8 mouse cellular contexts compared by ENCODE assay signal in genomic region chr13:94975828-94976218, GRCm38 (mm10). TPM values are rescaled to one million over a fixed set of nuclear protein-coding genes. Genes with fewer than 3 reads are reported as not detected.
DNase-seq lines count a peak whose midpoint lies in the region; ATAC-seq and TF ChIP-seq lines count a peak whose summit lies in the region.

No protein-coding gene starts in this region.

- ATAC-seq in embryonic facial prominence, embryonic 14.5 days (ENCODE audit: low read depth): peak; percentile 27
- ATAC-seq in intestine, embryonic 15.5 days: peak; percentile 64
- ATAC-seq in neural tube, embryonic 13.5 days (ENCODE audit: low read depth): no peak

- no peak for TF ChIP-seq CTCF in left cerebral cortex, adult 2 months (IDR thresholded peaks at IDR 0.05)

- H3K9ac ChIP-seq in embryonic facial prominence, embryonic 14.5 days (ENCODE audit: low read depth, low read length): peak overlapping the region; percentile 97
- peak overlapping the region; percentile 98 for H3K9ac ChIP-seq in intestine, embryonic 15.5 days
- peak overlapping the region; percentile 96; the same call in 1 of the 2 replicates for H3K9ac ChIP-seq in neural tube, embryonic 13.5 days

- peak overlapping the region; percentile 72 for H3K4me3 ChIP-seq in left cerebral cortex, adult 2 months
- peak overlapping the region; percentile 67 for H3K4me3 ChIP-seq in embryonic facial prominence, embryonic 14.5 days (ENCODE audit: low read depth, low read length)
- H3K4me3 ChIP-seq in intestine, embryonic 15.5 days (replicated peaks): peak overlapping the region; percentile 78
- H3K4me3 ChIP-seq in neural tube, embryonic 13.5 days: peak overlapping the region; percentile 69

- 20% methylated on average over 9 of the region's 9 CpGs for WGBS in embryonic facial prominence, embryonic 14.5 days
- WGBS in intestine, embryonic 15.5 days: 13% methylated on average over 9 of the region's 9 CpGs
- WGBS in neural tube, embryonic 13.5 days: 33% methylated on average over 9 of the region's 9 CpGs

- no peak for DNase-seq in left cerebral cortex, adult 2 months (ENCODE audit: extremely low spot score in 1 of 2, low spot score in 2 of 2)
- no peak for DNase-seq in left cerebral cortex, postnatal 4 days
- DNase-seq in embryonic facial prominence, embryonic 14.5 days (ENCODE audit: low spot score): no peak
- DNase-seq in gastrocnemius, adult 8-10 months (ENCODE audit: low spot score in 2 of 2): no peak
- DNase-seq in adrenal gland, postnatal 14 days: no peak
- no peak for DNase-seq in left cerebral cortex, postnatal 25 days (ENCODE audit: low spot score in 2 of 2)

- no peaks in the 10 kb centered on the region for H3K27me3 ChIP-seq in embryonic facial prominence, embryonic 14.5 days (replicated peaks; ENCODE audit: control insufficient read depth, insufficient read depth, low read length)
- H3K27me3 ChIP-seq in intestine, embryonic 15.5 days (replicated peaks): no peaks in the 10 kb centered on the region
- 0 out of 2 replicates have a peak, but pooled peaks cover 2% of the 10 kb centered on the region for H3K27me3 ChIP-seq in neural tube, embryonic 13.5 days

- H3K27ac ChIP-seq in left cerebral cortex, adult 2 months: peak overlapping the region; percentile 99
- peak overlapping the region; percentile 97 for H3K27ac ChIP-seq in embryonic facial prominence, embryonic 14.5 days (replicated peaks; ENCODE audit: low read depth, low read length)
- peak overlapping the region; percentile 99 for H3K27ac ChIP-seq in intestine, embryonic 15.5 days
- peak overlapping the region; percentile 97 for H3K27ac ChIP-seq in neural tube, embryonic 13.5 days (replicated peaks)

- H3K4me2 ChIP-seq in embryonic facial prominence, embryonic 14.5 days (ENCODE audit: low read depth, low read length): peak overlapping the region; percentile 55
- peak overlapping the region; percentile 54 for H3K4me2 ChIP-seq in intestine, embryonic 15.5 days (replicated peaks)
- H3K4me2 ChIP-seq in neural tube, embryonic 13.5 days: peak overlapping the region; percentile 54

- peaks cover under 1% of the 10 kb centered on the region; the same call in 1 of the 2 replicates for H3K36me3 ChIP-seq in embryonic facial prominence, embryonic 14.5 days (ENCODE audit: control insufficient read depth, insufficient read depth, low read length)
- 0 out of 2 replicates have a peak, but pooled peaks cover 3% of the 10 kb centered on the region for H3K36me3 ChIP-seq in intestine, embryonic 15.5 days
- H3K36me3 ChIP-seq in neural tube, embryonic 13.5 days: peaks cover 4% of the 10 kb centered on the region; the same call in 1 of the 2 replicates

- peaks cover 8% of the 10 kb centered on the region; the same call in 1 of the 2 replicates for H3K4me1 ChIP-seq in embryonic facial prominence, embryonic 14.5 days (ENCODE audit: control insufficient read depth, insufficient read depth, low read length)
- H3K4me1 ChIP-seq in intestine, embryonic 15.5 days (replicated peaks): peaks cover 4% of the 10 kb centered on the region; the same call in 1 of the 2 replicates
- peaks cover 15% of the 10 kb centered on the region for H3K4me1 ChIP-seq in neural tube, embryonic 13.5 days (replicated peaks)

- intact Hi-C loops in left cerebral cortex, adult 2 months (cut with DNase I): loop anchor here (1.0 kb wide), 1 partner anchor 311 kb away; no protein-coding TSS in a partner anchor
- intact Hi-C loops in left cerebral cortex, postnatal 4 days (cut with DNase I): no loop called here
- intact Hi-C loops in left cerebral cortex, postnatal 25 days (cut with DNase I): no loop called here

- H3K9me3 ChIP-seq in embryonic facial prominence, embryonic 14.5 days (ENCODE audit: control insufficient read depth, low read length): no peaks in the 10 kb centered on the region
- H3K9me3 ChIP-seq in intestine, embryonic 15.5 days: no peaks in the 10 kb centered on the region
- H3K9me3 ChIP-seq in neural tube, embryonic 13.5 days: no peaks in the 10 kb centered on the region

RNA-seq across cellular contexts. Expression of gene Wdr41, which starts 0.3 kb away (rescaled TPM):
- 10 to 100 TPM; 20.0 to 20.9 TPM for total RNA-seq in left cerebral cortex, adult 2 months (2021)
- total RNA-seq in left cerebral cortex, postnatal 4 days (2021): 10 to 100 TPM; 24.8 to 28.1 TPM
- polyA plus RNA-seq in embryonic facial prominence, embryonic 14.5 days (2014; fragmentation: Nextera tagmentation; extraction: Ambion mirVana): 24.0 and 25.2 TPM in 2 replicates
- 20.0 and 21.6 TPM in 2 replicates for polyA plus RNA-seq in intestine, embryonic 15.5 days (2015; fragmentation: Nextera tagmentation; extraction: Ambion mirVana)
- 27.1 and 27.7 TPM in 2 replicates for polyA plus RNA-seq in neural tube, embryonic 13.5 days (2015; fragmentation: Nextera tagmentation; extraction: Ambion mirVana)
- 10 to 100 TPM; 16.1 to 17.6 (median 17.4) TPM for total RNA-seq in gastrocnemius, adult 8-10 months (2022)
- total RNA-seq in adrenal gland, postnatal 14 days (2021): 17.2 and 19.5 TPM in 2 replicates
- total RNA-seq in left cerebral cortex, postnatal 25 days (2021): 10 to 100 TPM; 19.0 to 21.7 TPM
